Mouse (Mus musculus) right cerebral cortex, postnatal 10 days (tissue): ENCODE measurements at regions not wholly inside any gene's neighbourhood (a gene's known extent, or its start where the extent isn't known, plus 50 kb on each side); places are given as distances from the start of the nearest gene placed in this dataset.
A peak's percentile ranks its signal among the peaks of the same experiment; 100 is the strongest.

Source experiments
- DNase-seq, 2 experiments: peaks; one replicate each; pipeline ENCODE4 v3.0.0; 2021; ENCODE audit warnings: low spot score in 2 of 2

GRCm38 (mm10) chr1:97555565-97555955 lies 106.3 kb downstream of the D1Ertd622e start:
- DNase-seq, result no peak

GRCm38 (mm10) chr1:97554936-97555564 lies 106.8 kb downstream of the D1Ertd622e start:
- DNase-seq, result peak; percentile 80 to 86

- DNase-seq, result peak; percentile 36 to 64
Observed at GRCm38 (mm10) chr1:97553485-97554474, 108.1 kb downstream of the D1Ertd622e start.

GRCm38 (mm10) chr1:97552886-97553285 lies 109.0 kb downstream of the D1Ertd622e start:
- DNase-seq, result peak; percentile 29 to 47

- no peak for DNase-seq
Observed at GRCm38 (mm10) chr1:97541162-97541493, 120.7 kb downstream of the D1Ertd622e start.

- no peak for DNase-seq
Observed at GRCm38 (mm10) chr1:97540291-97541161, 121.3 kb downstream of the D1Ertd622e start.

- no peak for DNase-seq
Observed at GRCm38 (mm10) chr1:97496915-97497314, 165.0 kb downstream of the D1Ertd622e start.

GRCm38 (mm10) chr1:97479921-97480320 lies 182.0 kb downstream of the D1Ertd622e start:
- DNase-seq, result no peak
